Mouse (Mus musculus) macrophage (primary cell): ENCODE results near the gene Med16. TPM values are rescaled to one million over a fixed set of nuclear protein-coding genes. Genes with fewer than 3 reads are reported as not detected.
A peak's percentile ranks its signal among the peaks of the same experiment; 100 is the strongest.

Source experiments
- H3K27ac ChIP-seq: fragments of 350-480 bp; formaldehyde crosslinking; 2 replicates; pipeline ENCODE4 v1.9.0; 2021
- H3K36me3 ChIP-seq: fragments of 350-480 bp; formaldehyde crosslinking; 2 replicates; pipeline ENCODE4 v1.9.0; 2021; ENCODE audit errors: inconsistent target
- H3K4me3 ChIP-seq: fragments of 350-480 bp; formaldehyde crosslinking; 2 replicates; pipeline ENCODE4 v1.9.0; 2021; ENCODE audit errors: inconsistent target
- H3K79me2 ChIP-seq: fragments of 350-480 bp; formaldehyde crosslinking; 2 replicates; pipeline ENCODE4 v1.9.0; 2021; ENCODE audit errors: inconsistent target
- WGBS: methylation state at CpG from one replicate; pipeline ENCODE4 v1.1.7; 2026; ENCODE audit warnings: inconsistent platforms; ENCODE audit not compliant: missing documents; 5-methylcytosine and 5-hydroxymethylcytosine counted together
- polyA plus RNA-seq: library from polyadenylated mRNA; stranded (reverse); fragments of 250-400 nt; gene quantifications from 3 replicates; pipeline ENCODE4 v1.2.4, GENCODE M21; 2018; ENCODE audit warnings: inconsistent platforms

Med16 gene
- polyA plus RNA-seq, 1 experiment from 2014 or later, result 10.6 TPM

DNA sequence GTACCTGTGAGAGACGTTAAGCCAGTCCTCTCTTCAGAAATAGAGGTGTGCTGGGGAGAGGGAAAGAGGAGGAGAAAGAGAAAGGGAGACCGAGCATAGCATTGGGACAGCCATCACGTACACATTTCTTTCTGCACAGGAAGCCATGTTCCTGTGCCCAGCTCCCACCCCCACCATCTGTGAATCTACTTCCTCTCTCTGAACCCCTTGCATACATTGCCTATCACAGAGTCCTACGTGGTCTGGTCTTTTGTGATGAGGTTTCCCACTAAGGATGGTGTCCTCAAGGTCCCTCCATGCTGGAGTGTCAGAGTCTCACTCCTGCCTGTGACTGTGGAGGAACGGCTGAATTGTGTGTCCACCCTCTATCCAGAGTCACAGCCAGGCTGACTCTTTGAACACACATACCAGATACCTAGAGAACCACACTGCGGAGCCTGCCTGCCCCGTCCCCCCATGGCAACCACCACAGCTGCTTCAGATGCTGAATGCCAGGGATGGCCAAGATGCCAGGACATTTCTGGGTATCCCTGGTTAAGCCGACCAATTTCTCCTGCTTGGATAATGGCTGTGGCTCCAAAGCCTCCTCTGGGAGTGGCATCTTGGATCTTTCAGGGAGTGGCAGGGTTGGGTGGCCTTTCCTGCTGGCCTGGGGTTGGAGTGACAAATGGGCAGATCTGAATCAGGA lies 58.6 kb downstream of the Med16 start:
- 41% methylated on average over 8 of the region's 8 CpGs for WGBS

DNA sequence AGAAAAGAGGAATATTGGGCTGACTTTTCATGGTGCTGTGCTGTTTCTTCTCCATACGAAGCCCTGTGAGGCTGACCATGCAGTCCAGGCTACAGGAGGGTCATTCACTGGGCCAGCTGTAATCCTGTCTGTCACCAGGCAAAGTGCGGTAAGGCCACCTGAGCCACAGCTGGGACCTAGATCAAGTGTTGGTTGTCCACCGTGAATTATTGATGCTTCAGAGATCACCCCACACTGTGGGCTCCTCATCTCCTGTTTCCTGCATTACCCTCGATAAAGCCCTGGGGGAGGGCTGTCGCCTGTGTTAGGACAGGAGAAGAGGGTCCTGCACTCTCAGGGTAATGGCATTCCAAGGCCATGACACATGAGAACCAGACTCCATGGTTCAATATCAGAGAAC lies 62.2 kb downstream of the Med16 start:
- Histone ChIP-seq H3K36me3 (no peaks in the 10 kb centered on the region), H3K4me3 (no peak overlapping the region), H3K79me2 (no peaks in the 10 kb centered on the region), H3K27ac (no peak overlapping the region)
- WGBS, result 81% methylated on average over 5 of the region's 5 CpGs

More for the DNA sequence above, 58.6 kb downstream of the Med16 start:
- Histone ChIP-seq H3K79me2 (peaks cover under 1% of the 10 kb centered on the region; the same call in 1 of the 2 replicates), H3K27ac (0 out of 2 replicates have a peak overlapping the region, but pooled peaks have one; percentile 1), H3K4me3 (no peak overlapping the region), H3K36me3 (no peaks in the 10 kb centered on the region)

Other genes starting within 250 kb of the Med16 start
- gene Madcam1, start 244.4 kb downstream of the Med16 start, polyA plus RNA-seq, result not detected in 3 replicates
- gene Tpgs1, start 239.6 kb downstream of the Med16 start, polyA plus RNA-seq, result 10.4 to 41.3 TPM (median 25.9 TPM) in 3 replicates
- gene Cdc34, start 226.7 kb downstream of the Med16 start, polyA plus RNA-seq, result 78.9 to 136 TPM (median 128 TPM) in 3 replicates
- gene Gzmm, start 219.9 kb downstream of the Med16 start, polyA plus RNA-seq, result 0.30 TPM in 1 of 3 replicates, not detected in the others
- gene Bsg, start 204.4 kb downstream of the Med16 start, polyA plus RNA-seq, result 331 to 456 TPM (median 356 TPM) in 3 replicates
- gene Hcn2, start 192.3 kb downstream of the Med16 start, polyA plus RNA-seq, result 0.30 to 1.6 TPM (median 0.40 TPM) in 3 replicates
- 11.4 to 13.9 TPM (median 11.7 TPM) in 3 replicates for gene Polrmt, start 162.3 kb downstream of the Med16 start, polyA plus RNA-seq
- not detected in 3 replicates for gene Fgf22, start 153.8 kb downstream of the Med16 start, polyA plus RNA-seq
- 20.1 to 34.6 TPM (median 21.2 TPM) in 3 replicates for gene Rnf126, start 142.0 kb downstream of the Med16 start, polyA plus RNA-seq
- gene Fstl3, start 131.7 kb downstream of the Med16 start, polyA plus RNA-seq, result 0.12 to 0.67 TPM (median 0.47 TPM) in 3 replicates
- gene Prss57, start 118.0 kb downstream of the Med16 start, polyA plus RNA-seq, result not detected in 3 replicates
- gene Palm, start 115.4 kb downstream of the Med16 start, polyA plus RNA-seq, result 1.3 to 1.9 TPM (median 1.8 TPM) in 3 replicates
- 0.23 to 0.95 TPM (median 0.93 TPM) in 3 replicates for gene Misp, start 87.9 kb downstream of the Med16 start, polyA plus RNA-seq
- gene Ptbp1, start 54.5 kb downstream of the Med16 start, polyA plus RNA-seq, result 119 to 188 TPM (median 143 TPM) in 3 replicates
- gene Prtn3, start 34.4 kb downstream of the Med16 start, polyA plus RNA-seq, result 0.96 to 1.6 TPM (median 1.2 TPM) in 3 replicates
- gene Plppr3, start 34.3 kb downstream of the Med16 start, polyA plus RNA-seq, result 0.64 to 2.5 TPM (median 1.0 TPM) in 3 replicates
- 0.67 to 0.89 TPM in 2 of 3 replicates, not detected in the other for gene Elane, start 22.7 kb downstream of the Med16 start, polyA plus RNA-seq
- gene Cfd, start 18.1 kb downstream of the Med16 start, polyA plus RNA-seq, result not detected in 3 replicates
- gene Gm26602, start 1.9 kb upstream of the Med16 start, polyA plus RNA-seq, result 5.7 TPM in 1 of 3 replicates, not detected in the others
- gene Kiss1r, start 8.0 kb upstream of the Med16 start, polyA plus RNA-seq, result 0.27 to 0.89 TPM (median 0.30 TPM) in 3 replicates
- 41.6 to 61.5 TPM (median 54.4 TPM) in 3 replicates for gene R3hdm4, start 12.3 kb upstream of the Med16 start, polyA plus RNA-seq
- 13.8 to 37.4 TPM (median 29.1 TPM) in 3 replicates for gene Arid3a, start 18.1 kb upstream of the Med16 start, polyA plus RNA-seq
- 11.4 to 31.4 TPM (median 18.8 TPM) in 3 replicates for gene Wdr18, start 51.2 kb upstream of the Med16 start, polyA plus RNA-seq
- not detected in 3 replicates for gene Grin3b, start 61.8 kb upstream of the Med16 start, polyA plus RNA-seq
- 37.3 to 67.6 TPM (median 52.3 TPM) in 3 replicates for gene Tmem259, start 75.4 kb upstream of the Med16 start, polyA plus RNA-seq
- gene Cnn2, start 79.7 kb upstream of the Med16 start, polyA plus RNA-seq, result 4.0 to 9.8 TPM (median 4.7 TPM) in 3 replicates
- gene Abca7, start 87.6 kb upstream of the Med16 start, polyA plus RNA-seq, result 3.3 to 10.6 TPM (median 4.0 TPM) in 3 replicates
- gene Arhgap45, start 107.7 kb upstream of the Med16 start, polyA plus RNA-seq, result 56.2 to 124 TPM (median 74.2 TPM) in 3 replicates
- gene Polr2e, start 130.9 kb upstream of the Med16 start, polyA plus RNA-seq, result 51.6 to 65.8 TPM (median 54.3 TPM) in 3 replicates
- 427 to 512 TPM (median 481 TPM) in 3 replicates for gene Gpx4, start 138.2 kb upstream of the Med16 start, polyA plus RNA-seq
- gene Sbno2, start 196.6 kb upstream of the Med16 start, polyA plus RNA-seq, result 23.7 to 43.6 TPM (median 42.5 TPM) in 3 replicates
- gene Stk11, start 206.9 kb upstream of the Med16 start, polyA plus RNA-seq, result 72.6 to 106 TPM (median 79.6 TPM) in 3 replicates
- gene Atp5d, start 229.7 kb upstream of the Med16 start, polyA plus RNA-seq, result 68.4 to 213 TPM (median 169 TPM) in 3 replicates
- 1.9 to 3.0 TPM (median 2.4 TPM) in 3 replicates for gene Cbarp, start 231.9 kb upstream of the Med16 start, polyA plus RNA-seq
- gene Midn, start 239.3 kb upstream of the Med16 start, polyA plus RNA-seq, result 16.3 to 36.3 TPM (median 20.3 TPM) in 3 replicates